Mouse (Mus musculus) lung, postnatal 0 days (tissue): ENCODE measurements at regions not wholly inside any gene's neighbourhood (a gene's known extent, or its start where the extent isn't known, plus 50 kb on each side); places are given as distances from the start of the nearest gene placed in this dataset.

ENCODE experiments used
- CTCF ChIP-seq: IDR thresholded peaks from 2 replicates; pipeline ENCODE4 v1.5.1; 2016; ENCODE audit warnings: antibody characterized with exemption, mild to moderate bottlenecking
- EP300 ChIP-seq: IDR thresholded peaks from 2 replicates; pipeline ENCODE4 v1.6.1; 2016; ENCODE audit warnings: antibody characterized with exemption, mild to moderate bottlenecking, control low read depth

DNA sequence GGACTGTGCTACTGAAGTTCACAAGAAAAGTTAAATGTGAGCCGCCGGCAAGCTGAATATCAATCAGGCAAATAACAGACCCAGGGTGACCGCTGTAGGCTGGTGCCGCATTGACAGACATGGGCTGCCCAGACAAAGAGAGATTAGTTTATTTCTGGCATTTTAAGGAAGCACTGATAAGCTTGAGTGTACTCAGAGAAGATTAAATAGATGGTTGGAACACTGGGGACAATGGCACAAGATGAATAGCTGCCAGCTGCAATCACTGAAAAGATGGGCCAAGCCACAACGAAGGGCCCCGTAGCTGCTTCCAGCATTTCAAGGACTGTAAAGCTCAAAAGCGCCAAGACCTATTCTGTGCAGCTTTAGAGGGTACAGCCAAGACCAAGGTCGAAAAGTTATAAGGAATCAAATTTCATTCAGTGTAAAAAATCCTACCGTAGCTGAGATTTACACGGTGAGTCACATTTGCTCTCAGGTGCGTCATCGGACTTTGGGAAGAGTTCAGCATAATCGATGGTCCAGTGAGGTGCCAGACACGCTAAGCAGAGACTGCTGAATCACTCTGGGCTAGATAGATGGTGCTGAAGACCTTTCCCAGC, 285.1 kb upstream of the Camk1g start:
- TF ChIP-seq EP300 (no peak), CTCF (no peak)
